Mouse (Mus musculus): ENCODE data around the gene Srms. TPM values are rescaled to one million over a fixed set of nuclear protein-coding genes. Genes with fewer than 3 reads are reported as not detected.

Gene Srms
- total RNA-seq, 2 experiments from 2014 or later, result 0.12 to 0.41 TPM

DNA sequence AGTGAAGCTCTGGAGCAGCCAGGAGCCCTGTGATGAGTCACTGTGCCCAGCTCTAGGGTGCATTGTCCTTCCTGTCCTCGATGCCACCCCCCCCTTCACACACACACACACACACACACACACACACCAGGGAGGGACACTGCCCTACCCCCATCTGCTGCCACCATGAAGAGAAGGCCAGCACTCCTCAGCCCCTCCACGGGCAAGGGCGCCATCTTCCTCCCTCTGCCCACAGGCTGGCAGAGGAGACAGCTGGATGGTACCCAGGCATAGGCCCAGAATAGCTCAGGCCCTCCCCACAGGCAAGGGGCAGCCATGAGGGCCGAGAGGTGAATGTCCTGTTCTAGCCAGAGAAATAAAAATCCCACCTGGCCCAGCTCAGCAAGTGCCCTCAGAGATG lies 57.2 kb downstream of the Srms start:
- peak overlapping the region; percentile 79 for H3K4me3 ChIP-seq
- no peak for TF ChIP-seq CTCF (conservative IDR thresholded peaks at IDR 0.05)
- H3K27ac ChIP-seq, result peak overlapping the region; percentile 99
- DNase-seq (ENCODE audit: low spot score in 2 of 2), result peak; percentile 15 to 44

Other genes starting within 250 kb of the Srms start
- 100 to 1,000 TPM; 139 to 144 TPM for gene Arfgap1, start 246.0 kb downstream of the Srms start, total RNA-seq (2021)
- 1 to 10 TPM; 2.7 to 5.4 TPM for gene Col20a1, start 226.7 kb downstream of the Srms start, total RNA-seq (2021)
- gene Chrna4, start 169.6 kb downstream of the Srms start, total RNA-seq (2021), result 10 to 100 TPM; 14.1 to 15.7 TPM
- gene Kcnq2, start 77.9 kb downstream of the Srms start, total RNA-seq (2021), result 100 to 1,000 TPM; 327 to 335 TPM
- gene Eef1a2, start 56.2 kb downstream of the Srms start, total RNA-seq (2021), result 1,000 to 10,000 TPM; 1,145 to 1,175 TPM
- gene Ppdpf, start 25.9 kb downstream of the Srms start, total RNA-seq (2021), result 10 to 100 TPM; 85.4 to 90.2 TPM
- under 1 TPM in 1 of 2 experiments, not detected in 1; 0.10 TPM for gene Ptk6, start 10.4 kb downstream of the Srms start, total RNA-seq (2021)
- gene Fndc11, start 6.8 kb upstream of the Srms start, total RNA-seq (2021), result not detected
- 1 to 10 TPM; 2.5 to 2.9 TPM for gene Helz2, start 28.8 kb upstream of the Srms start, total RNA-seq (2021)
- gene Gmeb2, start 74.8 kb upstream of the Srms start, total RNA-seq (2021), result 10 to 100 TPM; 18.8 to 23.5 TPM
- gene Stmn3, start 101.3 kb upstream of the Srms start, total RNA-seq (2021), result 100 to 1,000 TPM; 527 to 593 TPM
- gene Rtel1, start 106.6 kb upstream of the Srms start, total RNA-seq (2021), result 10 to 100 TPM; 37.1 to 40.7 TPM
- gene Zgpat, start 151.7 kb upstream of the Srms start, total RNA-seq (2021), result 10 to 100 TPM; 78.3 to 80.7 TPM
- 10 to 100 TPM; 43.2 to 50.1 TPM for gene Arfrp1, start 152.2 kb upstream of the Srms start, total RNA-seq (2021)
- gene Lime1, start 166.9 kb upstream of the Srms start, total RNA-seq (2021), result 10 to 100 TPM; 35.2 to 49.5 TPM
- gene Zbtb46, start 246.2 kb upstream of the Srms start, total RNA-seq (2021), result 1 to 10 TPM; 5.8 to 8.3 TPM